31 mouse cellular contexts compared by ENCODE assay signal in genomic region chr7:19230899-19231298, GRCm38 (mm10). TPM values are rescaled to one million over a fixed set of nuclear protein-coding genes. Genes with fewer than 3 reads are reported as not detected.
DNase-seq lines count a peak whose midpoint lies in the region; ATAC-seq and TF ChIP-seq lines count a peak whose summit lies in the region.
"Had no signal": no experiment of that assay in that cellular context is flagged by ENCODE, and none has a peak within 500 bp of the region (broad histone marks: within the 10 kb centered on the region; RNA-seq: fewer than 3 reads in every experiment).

No protein-coding gene starts in this region.

- DNase-seq in gastrocnemius, adult 2 months, result no peak
- DNase-seq in gastrocnemius, postnatal 4 days (ENCODE audit: low spot score in 2 of 2), result no peak
- no peak for DNase-seq in kidney, postnatal 0 days (ENCODE audit: low spot score)
- DNase-seq in kidney, adult 9 months, result no peak
- no peak for DNase-seq in midbrain, embryonic 10.5 days (ENCODE audit: low spot score)
- DNase-seq: adrenal gland, adult 8-10 months; cerebellum, adult 2 months; cerebellum, postnatal 14 days; gastrocnemius, postnatal 36 days; heart, adult 2 months; right cerebral cortex, postnatal 25 days; spleen, adult 18-20 months; thymus, postnatal 4 days had no signal

- no peak for ATAC-seq in kidney, postnatal 0 days (replicated peaks; ENCODE audit: low FRiP score, low read depth)
- ATAC-seq in midbrain, embryonic 13.5 days, result no peak
- ATAC-seq: forebrain, embryonic 15.5 days had no signal

- H3K4me3 ChIP-seq in gastrocnemius, adult 2 months, result no peak overlapping the region
- H3K4me3 ChIP-seq in kidney, postnatal 0 days (replicated peaks; ENCODE audit: low read depth, low read length), result no peak overlapping the region
- H3K4me3 ChIP-seq in midbrain, embryonic 13.5 days (replicated peaks), result no peak overlapping the region
- no peak overlapping the region for H3K4me3 ChIP-seq in midbrain, embryonic 10.5 days
- no peak overlapping the region for H3K4me3 ChIP-seq in small intestine, adult 2 months (ENCODE audit: low read depth, low read length)
- H3K4me3 ChIP-seq: forebrain, embryonic 15.5 days; heart, adult 2 months; heart, embryonic 15.5 days; limb, embryonic 12.5 days; liver, embryonic 15.5 days; lung, embryonic 15.5 days had no signal

- no peaks in the 10 kb centered on the region for H3K9me3 ChIP-seq in kidney, postnatal 0 days (replicated peaks; ENCODE audit: low read length)
- no peaks in the 10 kb centered on the region for H3K9me3 ChIP-seq in midbrain, embryonic 13.5 days
- H3K9me3 ChIP-seq in midbrain, embryonic 10.5 days (replicated peaks), result no peaks in the 10 kb centered on the region
- H3K9me3 ChIP-seq: forebrain, embryonic 15.5 days; G1E; heart, embryonic 15.5 days; hindbrain, embryonic 12.5 days; limb, embryonic 12.5 days; liver, embryonic 15.5 days; lung, embryonic 15.5 days had no signal

- no peak for TF ChIP-seq POLR2A in small intestine, adult 2 months (IDR thresholded peaks at IDR 0.05; ENCODE audit: low read depth, low read length)

- 83% methylated on average over 5 of the region's 5 CpGs for WGBS in kidney, postnatal 0 days
- WGBS in midbrain, embryonic 13.5 days, result 93% methylated on average over 5 of the region's 5 CpGs
- whole genome bisulfite sequencing in midbrain, embryonic 10.5 days, result 95% methylated on average over 5 of the region's 5 CpGs
- 71% methylated on average over 5 of the region's 5 CpGs for WGBS in small intestine, adult 2 months

- no peaks in the 10 kb centered on the region for H3K36me3 ChIP-seq in kidney, postnatal 0 days (ENCODE audit: insufficient read depth, low read length)
- H3K36me3 ChIP-seq in midbrain, embryonic 13.5 days, result peaks cover 10% of the 10 kb centered on the region; the same call in 1 of the 2 replicates
- H3K36me3 ChIP-seq in midbrain, embryonic 10.5 days, result peaks cover 43% of the 10 kb centered on the region
- H3K36me3 ChIP-seq in small intestine, adult 2 months (ENCODE audit: control insufficient read depth, insufficient read depth, low read length), result peaks cover under 1% of the 10 kb centered on the region; the same call in 1 of the 2 replicates
- H3K36me3 ChIP-seq: forebrain, embryonic 15.5 days; lung, embryonic 15.5 days had no signal

- intact Hi-C loops in gastrocnemius, adult 2 months (cut with DNase I), result loop anchor here (5.0 kb wide), 1 partner anchor 131 kb away; no protein-coding TSS in a partner anchor

- H3K9ac ChIP-seq in kidney, postnatal 0 days (ENCODE audit: low read depth, low read length), result no peak overlapping the region
- peak overlapping the region; percentile 37; the same call in 1 of the 2 replicates for H3K9ac ChIP-seq in midbrain, embryonic 13.5 days (replicated peaks)
- H3K9ac ChIP-seq: hindbrain, embryonic 12.5 days; liver, embryonic 15.5 days; lung, embryonic 15.5 days had no signal

- H3K27ac ChIP-seq in gastrocnemius, adult 2 months, result peak overlapping the region; percentile 94
- H3K27ac ChIP-seq in kidney, postnatal 0 days, result peak overlapping the region; percentile 31
- H3K27ac ChIP-seq in midbrain, embryonic 13.5 days, result no peak overlapping the region
- no peak overlapping the region for H3K27ac ChIP-seq in midbrain, embryonic 10.5 days (replicated peaks)
- H3K27ac ChIP-seq in small intestine, adult 2 months (ENCODE audit: insufficient read depth, low read depth, low read length), result peak overlapping the region; percentile 97
- H3K27ac ChIP-seq: forebrain, embryonic 15.5 days; heart, embryonic 15.5 days; hindbrain, embryonic 12.5 days; limb, embryonic 12.5 days; lung, embryonic 15.5 days had no signal

- H3K4me2 ChIP-seq in kidney, postnatal 0 days (ENCODE audit: low read length), result no peak overlapping the region
- H3K4me2 ChIP-seq in midbrain, embryonic 13.5 days (replicated peaks), result no peak overlapping the region
- H3K4me2 ChIP-seq: forebrain, embryonic 15.5 days; heart, embryonic 15.5 days; hindbrain, embryonic 12.5 days; limb, embryonic 12.5 days; lung, embryonic 15.5 days; midbrain, embryonic 11.5 days had no signal

- H3K4me1 ChIP-seq in kidney, postnatal 0 days (replicated peaks; ENCODE audit: insufficient read depth, low read length), result peaks cover 9% of the 10 kb centered on the region; the same call in 1 of the 2 replicates
- H3K4me1 ChIP-seq in midbrain, embryonic 13.5 days (replicated peaks), result peaks cover 28% of the 10 kb centered on the region
- H3K4me1 ChIP-seq in midbrain, embryonic 10.5 days, result peaks cover 26% of the 10 kb centered on the region
- peaks cover 53% of the 10 kb centered on the region for H3K4me1 ChIP-seq in small intestine, adult 2 months (ENCODE audit: control insufficient read depth, insufficient read depth, insufficient read length, low read length)

- no peak for TF ChIP-seq CTCF in gastrocnemius, adult 2 months (IDR thresholded peaks at IDR 0.05)
- no peak for TF ChIP-seq CTCF in kidney, postnatal 0 days (IDR thresholded peaks at IDR 0.05; ENCODE audit: low read depth)
- TF ChIP-seq CTCF in small intestine, adult 2 months (IDR thresholded peaks at IDR 0.05; ENCODE audit: extremely low read depth, insufficient read length, insufficient replicate concordance, low read depth, low read length), result no peak

- no peaks in the 10 kb centered on the region for H3K27me3 ChIP-seq in kidney, postnatal 0 days (ENCODE audit: insufficient read depth, low read length)
- no peaks in the 10 kb centered on the region for H3K27me3 ChIP-seq in midbrain, embryonic 13.5 days
- H3K27me3 ChIP-seq in midbrain, embryonic 10.5 days (ENCODE audit: low read depth, poor library complexity, severe bottlenecking), result no peaks in the 10 kb centered on the region
- H3K27me3 ChIP-seq in small intestine, adult 2 months (ENCODE audit: control insufficient read depth, insufficient read depth, low read length), result no peaks in the 10 kb centered on the region
- H3K27me3 ChIP-seq: forebrain, embryonic 15.5 days; heart, embryonic 15.5 days; hindbrain, embryonic 12.5 days; limb, embryonic 12.5 days; liver, embryonic 15.5 days; lung, embryonic 15.5 days had no signal

RNA-seq across cellular contexts. Expression of gene Opa3, which starts 2.8 kb away (rescaled TPM):
- total RNA-seq in gastrocnemius, adult 2 months (2021), result 10 to 100 TPM; 41.9 to 52.4 TPM
- 10 to 100 TPM; 30.7 to 31.3 TPM for total RNA-seq in gastrocnemius, postnatal 4 days (2021)
- polyA plus RNA-seq in kidney, postnatal 0 days (2015; fragmentation: Nextera tagmentation; extraction: Ambion mirVana), result 30.4 and 30.5 TPM in 2 replicates
- polyA plus RNA-seq in midbrain, embryonic 13.5 days (2015; fragmentation: Nextera tagmentation; extraction: Ambion mirVana), result 39.4 and 40.5 TPM in 2 replicates
- polyA plus RNA-seq in midbrain, embryonic 10.5 days (2016; fragmentation: Nextera tagmentation; extraction: Ambion mirVana), result 51.0 and 51.9 TPM in 2 replicates
- polyA plus RNA-seq in small intestine, adult 2 months (2012; rRNA removed), result 17.1 and 34.6 TPM in 2 replicates

RNA-seq across cellular contexts. Expression of gene Gpr4, which starts 18.6 kb away (rescaled TPM):
- 1 to 10 TPM; 1.9 to 2.9 TPM for total RNA-seq in gastrocnemius, adult 2 months (2021)
- total RNA-seq in gastrocnemius, postnatal 4 days (2021), result 1 to 10 TPM; 2.2 to 2.7 TPM
- 5.1 and 5.2 TPM in 2 replicates for polyA plus RNA-seq in kidney, postnatal 0 days (2015; fragmentation: Nextera tagmentation; extraction: Ambion mirVana)
- 1.8 and 1.9 TPM in 2 replicates for polyA plus RNA-seq in midbrain, embryonic 13.5 days (2015; fragmentation: Nextera tagmentation; extraction: Ambion mirVana)
- 2.4 and 2.6 TPM in 2 replicates for polyA plus RNA-seq in midbrain, embryonic 10.5 days (2016; fragmentation: Nextera tagmentation; extraction: Ambion mirVana)
- 3.8 and 4.4 TPM in 2 replicates for polyA plus RNA-seq in small intestine, adult 2 months (2012; rRNA removed)
- total RNA-seq: monocyte, adult 5-6 weeks; neutrophil, adult 5-6 weeks had no signal

RNA-seq across cellular contexts. Expression of gene Vasp, which starts 40.7 kb away (rescaled TPM):
- total RNA-seq in gastrocnemius, adult 2 months (2021), result 10 to 100 TPM; 13.6 to 17.3 TPM
- 10 to 100 TPM; 65.3 to 71.9 TPM for total RNA-seq in gastrocnemius, postnatal 4 days (2021)
- 89.4 and 94.4 TPM in 2 replicates for polyA plus RNA-seq in kidney, postnatal 0 days (2015; fragmentation: Nextera tagmentation; extraction: Ambion mirVana)
- 28.6 and 38.0 TPM in 2 replicates for polyA plus RNA-seq in midbrain, embryonic 13.5 days (2015; fragmentation: Nextera tagmentation; extraction: Ambion mirVana)
- polyA plus RNA-seq in midbrain, embryonic 10.5 days (2016; fragmentation: Nextera tagmentation; extraction: Ambion mirVana), result 49.3 and 52.7 TPM in 2 replicates
- polyA plus RNA-seq in small intestine, adult 2 months (2012; rRNA removed), result 183 and 517 TPM in 2 replicates

RNA-seq across cellular contexts. Expression of gene Ppm1n, which starts 49.0 kb away (rescaled TPM):
- total RNA-seq in gastrocnemius, adult 2 months (2021), result under 1 TPM in 1 of 2 experiments, not detected in 1; 0.74 TPM
- not detected for total RNA-seq in gastrocnemius, postnatal 4 days (2021)
- polyA plus RNA-seq in kidney, postnatal 0 days (2015; fragmentation: Nextera tagmentation; extraction: Ambion mirVana), result 0.18 TPM in 1 of 2 replicates, not detected in the other
- polyA plus RNA-seq in midbrain, embryonic 13.5 days (2015; fragmentation: Nextera tagmentation; extraction: Ambion mirVana), result 0.34 and 0.88 TPM in 2 replicates
- polyA plus RNA-seq in midbrain, embryonic 10.5 days (2016; fragmentation: Nextera tagmentation; extraction: Ambion mirVana), result 0.36 and 0.39 TPM in 2 replicates
- 1.8 and 11.8 TPM in 2 replicates for polyA plus RNA-seq in small intestine, adult 2 months (2012; rRNA removed)
- total RNA-seq: adrenal gland, adult 8-10 months; G1E; heart, postnatal 25 days; layer of hippocampus, adult 18-20 months; left cerebral cortex, adult 18-20 months; megakaryocyte progenitor cell, adult 5-6 weeks; monocyte, adult 5-6 weeks; neutrophil, adult 5-6 weeks had no signal
- polyA plus RNA-seq: embryonic facial prominence, embryonic 11.5 days; G1E; kidney, embryonic 14.5 days; limb, embryonic 12.5 days; lung, embryonic 15.5 days had no signal

RNA-seq across cellular contexts. Expression of gene Rtn2, which starts 51.5 kb away (rescaled TPM):
- total RNA-seq in gastrocnemius, adult 2 months (2021), result 1,000 to 10,000 TPM in 1 of 2 experiments, 100 to 1,000 TPM in 1; 987 to 1,150 TPM
- total RNA-seq in gastrocnemius, postnatal 4 days (2021), result 100 to 1,000 TPM; 473 to 501 TPM
- 7.3 and 7.4 TPM in 2 replicates for polyA plus RNA-seq in kidney, postnatal 0 days (2015; fragmentation: Nextera tagmentation; extraction: Ambion mirVana)
- 97.4 and 102 TPM in 2 replicates for polyA plus RNA-seq in midbrain, embryonic 13.5 days (2015; fragmentation: Nextera tagmentation; extraction: Ambion mirVana)
- 41.9 and 48.6 TPM in 2 replicates for polyA plus RNA-seq in midbrain, embryonic 10.5 days (2016; fragmentation: Nextera tagmentation; extraction: Ambion mirVana)
- 6.7 and 11.7 TPM in 2 replicates for polyA plus RNA-seq in small intestine, adult 2 months (2012; rRNA removed)
- total RNA-seq: megakaryocyte progenitor cell, adult 5-6 weeks; monocyte, adult 5-6 weeks; neutrophil, adult 5-6 weeks had no signal

Comparison
In these comparisons a context has a peak if more than half of its experiments do, and no peak if none do; other contexts are left out.
1. H3K27ac ChIP-seq: peak in gastrocnemius, adult 2 months (single experiment), kidney, postnatal 0 days (single experiment) and small intestine, adult 2 months (single experiment); none in midbrain, embryonic 13.5 days (single experiment) and midbrain, embryonic 10.5 days (single experiment).